Mouse (Mus musculus) heart, adult 8-10 months (tissue): ENCODE measurements around the gene Amh. TPM values are rescaled to one million over a fixed set of nuclear protein-coding genes. Genes with fewer than 3 reads are reported as not detected.
A peak's percentile ranks its signal among the peaks of the same experiment; 100 is the strongest.
"Not testable (repeated sequence)": the region's sequence is repeated elsewhere in the genome, so short reads cannot be mapped to it uniquely, and the experiment has no call there.

Experiments
- DNase-seq: peaks from one replicate; pipeline ENCODE4 v3.0.0; 2022; ENCODE audit warnings: low spot score
- total RNA-seq, 4 experiments: library from RNA; stranded (reverse); gene quantifications; 2 replicates each; pipeline ENCODE4 v1.2.4; 2022

The Amh gene
- total RNA-seq, 4 experiments from 2014 or later: 0.14 to 0.50 (median 0.20) TPM

DNA sequence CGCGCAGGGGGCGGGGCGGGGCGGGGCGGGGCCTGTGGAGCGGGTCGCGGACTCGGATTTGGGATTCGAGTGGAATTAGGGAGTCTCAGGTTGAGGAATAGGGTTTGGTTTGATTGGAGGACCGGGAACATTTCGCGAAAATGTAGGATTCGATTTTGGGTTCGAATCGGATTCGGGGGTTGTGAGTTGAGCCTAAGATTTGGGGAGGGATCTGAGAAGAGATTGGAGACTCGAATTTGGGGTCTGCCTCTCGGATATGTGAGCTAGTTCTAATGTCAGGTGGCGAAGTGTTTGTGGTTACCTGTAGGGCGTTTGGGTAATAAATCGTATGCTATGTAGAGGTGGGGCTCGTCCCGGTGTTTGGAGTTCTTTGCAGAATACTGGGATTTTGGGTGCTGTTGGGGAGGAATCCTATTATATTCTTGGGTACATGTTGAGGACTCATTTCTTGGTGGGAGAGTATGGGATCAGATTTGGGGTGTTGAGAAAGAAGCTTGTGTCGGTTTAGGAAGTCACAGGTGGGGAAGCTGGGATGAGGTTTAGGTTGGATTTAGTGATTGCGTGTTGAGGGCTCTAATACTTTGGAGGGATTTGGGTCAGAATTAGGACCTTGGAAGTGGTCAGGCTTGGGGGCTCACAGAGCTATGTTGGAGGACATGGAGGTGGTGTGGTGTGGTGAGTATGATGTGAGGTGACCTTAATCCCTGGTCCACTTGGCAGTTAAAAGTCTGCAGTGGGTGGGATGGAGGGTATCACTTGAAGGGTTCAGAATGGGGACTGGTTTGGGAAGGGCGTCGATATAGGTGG lies 22.2 kb downstream of the Amh start:
- no peak for DNase-seq

DNA sequence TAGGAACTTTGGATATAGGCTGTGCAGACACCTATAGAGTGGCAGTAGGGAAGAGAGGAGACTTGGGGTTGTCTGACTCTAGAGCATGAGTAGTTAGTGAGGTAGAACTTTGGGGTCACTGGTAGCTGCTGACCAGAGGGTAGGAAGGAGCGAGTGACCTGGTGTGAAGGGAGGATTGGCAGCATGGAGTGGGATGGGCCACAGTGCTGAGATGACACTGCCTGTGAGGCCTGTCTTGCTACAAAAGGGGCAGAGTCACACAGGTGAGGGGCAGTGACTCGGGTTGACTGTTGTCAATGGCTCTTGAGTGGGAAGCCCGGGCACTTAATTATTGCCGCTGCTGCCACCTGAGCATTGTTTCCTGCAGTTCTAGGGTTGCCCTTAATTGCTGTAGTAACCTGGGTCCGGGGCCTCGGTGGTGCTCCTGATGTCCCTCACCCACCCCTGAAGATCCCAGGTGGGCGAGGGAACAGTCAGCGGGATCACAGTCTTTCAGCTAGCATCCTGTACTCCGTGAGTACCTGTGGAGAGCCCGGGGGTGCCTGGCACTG lies 22.9 kb downstream of the Amh start:
- DNase-seq: no peak

DNA sequence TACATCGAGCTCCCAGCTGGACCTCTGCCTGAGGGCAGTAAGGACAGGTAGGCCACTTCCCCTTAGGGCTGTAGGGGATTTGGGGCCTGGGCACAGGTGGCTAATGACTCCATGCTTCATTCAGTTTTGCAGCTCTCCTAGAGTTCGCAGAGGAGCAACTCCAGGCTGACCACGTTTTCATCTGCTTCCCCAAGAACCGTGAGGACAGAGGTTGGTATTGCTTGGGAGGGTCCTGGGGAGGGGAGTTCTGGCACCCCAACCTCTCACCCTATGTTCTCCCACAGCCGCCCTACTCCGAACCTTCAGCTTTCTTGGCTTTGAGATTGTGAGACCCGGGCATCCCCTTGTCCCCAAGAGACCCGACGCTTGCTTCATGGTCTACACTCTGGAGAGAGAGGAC lies 23.5 kb downstream of the Amh start:
- not testable (repeated sequence) for DNase-seq

DNA sequence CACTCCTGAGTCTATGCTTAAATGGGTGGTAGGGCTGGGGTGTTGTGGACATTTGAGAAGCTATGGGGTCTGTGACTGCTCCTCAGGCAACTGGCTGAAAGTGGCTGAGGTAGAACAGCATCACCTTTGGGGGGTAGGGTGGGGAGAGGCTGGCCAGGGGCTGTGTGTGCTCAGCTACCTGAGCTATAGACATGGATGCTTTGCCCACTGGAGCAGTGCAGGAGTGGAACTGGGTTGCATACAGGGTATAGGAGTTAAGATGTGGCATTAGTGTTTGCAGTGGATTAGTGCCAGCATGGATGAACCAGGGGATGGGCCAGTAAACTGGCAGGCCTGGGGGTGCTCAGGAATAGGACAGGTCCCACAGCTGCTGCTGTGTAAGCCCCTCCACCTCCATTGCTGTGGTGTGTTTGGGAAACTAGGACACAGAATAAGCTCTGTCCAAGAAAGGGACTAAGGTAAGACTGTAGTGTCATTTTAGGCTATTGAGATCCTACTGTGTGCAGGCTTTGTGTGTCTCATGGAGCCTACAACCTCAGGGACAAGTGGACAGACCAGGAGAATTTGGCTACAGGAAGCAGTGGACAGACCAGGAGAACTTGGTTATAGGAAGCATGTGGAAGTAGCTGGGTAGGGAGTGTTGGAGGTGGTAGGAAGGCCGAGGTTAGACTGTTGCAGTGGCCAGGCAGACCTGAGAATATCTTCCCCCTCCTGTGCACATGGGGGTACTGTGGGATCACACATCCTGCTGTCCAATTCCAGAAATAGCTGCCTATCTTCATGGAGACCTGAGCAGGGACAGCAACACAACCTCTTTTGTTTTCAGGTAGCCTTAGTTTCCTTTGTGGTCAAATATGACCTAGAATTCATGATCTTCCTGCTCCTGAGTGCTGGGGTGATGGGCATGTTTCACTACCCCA lies 24.6 kb downstream of the Amh start:
- DNase-seq: no peak

DNA sequence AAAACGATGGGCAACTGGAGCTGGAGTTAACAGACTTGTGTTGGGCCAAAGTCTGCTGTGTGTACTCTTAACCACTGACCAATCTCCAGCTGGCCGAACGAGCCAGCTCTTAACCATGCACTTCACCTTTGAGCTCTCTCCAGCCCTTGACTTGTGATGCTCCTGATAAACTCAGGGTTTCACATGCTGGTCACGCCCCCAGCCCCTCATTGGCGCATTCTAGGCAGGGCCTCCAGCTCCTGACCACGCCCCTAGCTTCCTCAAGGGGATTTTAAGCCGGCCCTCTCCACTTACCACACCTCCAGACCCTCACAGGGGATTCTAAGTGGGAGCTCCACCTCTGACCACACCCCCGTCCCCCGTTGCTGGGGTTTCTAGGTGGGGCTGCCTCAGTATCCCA lies 26.1 kb downstream of the Amh start:
- no peak for DNase-seq

DNA sequence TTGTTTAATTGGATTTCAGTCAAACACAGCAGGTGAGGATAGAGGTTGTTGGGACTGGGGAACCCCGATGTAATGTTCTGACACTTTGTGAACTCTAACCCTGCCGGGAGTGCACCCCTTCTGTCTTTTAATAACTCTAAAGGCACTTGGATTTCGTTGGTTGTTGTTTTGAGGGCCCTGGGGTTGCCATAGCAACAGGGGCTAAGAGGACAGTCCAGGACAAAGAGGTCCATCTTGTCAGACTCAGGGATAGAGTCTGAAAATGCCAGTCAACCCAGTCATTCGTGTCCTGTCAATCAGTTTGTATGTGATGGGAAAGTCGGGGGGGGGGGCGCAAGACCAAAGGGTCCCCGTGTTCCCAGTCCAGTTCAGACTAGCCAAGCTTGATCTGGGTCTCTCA lies 27.8 kb downstream of the Amh start:
- DNase-seq: no peak

DNA sequence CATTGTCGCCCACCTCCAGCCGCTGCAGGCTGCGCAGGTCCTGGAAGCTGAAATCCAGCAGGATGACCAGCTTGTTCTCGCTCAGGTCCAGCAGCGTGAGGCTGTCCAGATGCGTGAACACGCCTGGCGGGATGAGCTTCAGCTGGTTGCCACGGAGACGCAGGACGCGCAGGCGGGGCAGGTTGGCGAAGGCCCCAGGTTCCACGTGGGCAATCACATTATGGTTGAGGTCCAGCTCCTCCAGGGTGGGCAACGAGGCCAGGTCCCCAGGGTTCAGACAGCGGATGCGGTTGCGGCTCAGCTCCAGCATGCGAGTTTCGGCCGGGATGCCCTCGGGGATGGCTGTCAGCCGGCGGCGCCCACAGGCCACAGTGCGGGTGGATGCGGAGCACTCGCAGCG lies 30.6 kb downstream of the Amh start:
- DNase-seq: no peak

DNA sequence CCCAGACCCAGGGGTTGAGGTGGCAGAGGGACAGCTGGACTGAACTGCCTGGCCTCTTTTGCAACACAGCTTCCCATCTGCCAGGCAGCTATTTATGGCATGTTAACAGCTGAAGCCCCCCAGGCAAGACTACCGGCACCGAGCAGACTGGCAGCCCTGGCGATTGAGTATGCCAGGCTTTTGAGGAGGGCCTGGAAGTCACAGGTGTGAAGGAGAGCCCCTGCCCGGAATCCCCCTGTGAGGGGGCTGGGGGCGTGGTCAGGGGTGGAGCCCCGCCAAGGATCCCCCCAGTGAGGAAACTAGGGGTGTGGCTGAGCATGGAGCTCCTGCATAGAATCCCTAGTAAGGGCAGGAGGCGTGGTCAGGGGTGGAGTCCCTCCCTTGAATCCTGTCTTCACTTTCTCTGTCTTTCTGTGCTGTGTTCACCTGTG lies 31.9 kb downstream of the Amh start:
- DNase-seq: no peak

DNA sequence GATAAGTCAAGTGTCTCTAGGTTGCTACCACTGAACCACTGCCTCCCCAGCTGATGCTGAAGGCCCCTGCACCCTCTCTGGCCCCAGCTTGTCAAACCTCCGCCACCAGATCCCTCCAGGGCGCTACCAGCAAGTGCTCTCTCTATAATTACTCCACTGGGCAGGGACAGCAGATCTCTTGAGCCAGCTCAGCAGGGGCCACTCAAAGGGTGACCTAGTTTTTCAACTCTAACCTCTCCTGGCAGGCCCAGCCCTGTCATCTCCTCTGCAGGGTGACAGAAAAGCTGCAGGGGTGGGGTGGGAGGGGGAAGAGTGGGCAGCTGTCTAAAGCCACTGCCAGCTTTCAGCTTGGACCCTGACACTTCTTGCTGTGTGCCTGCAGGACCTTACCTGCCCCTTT lies 32.8 kb downstream of the Amh start:
- DNase-seq: peak; percentile 56

DNA sequence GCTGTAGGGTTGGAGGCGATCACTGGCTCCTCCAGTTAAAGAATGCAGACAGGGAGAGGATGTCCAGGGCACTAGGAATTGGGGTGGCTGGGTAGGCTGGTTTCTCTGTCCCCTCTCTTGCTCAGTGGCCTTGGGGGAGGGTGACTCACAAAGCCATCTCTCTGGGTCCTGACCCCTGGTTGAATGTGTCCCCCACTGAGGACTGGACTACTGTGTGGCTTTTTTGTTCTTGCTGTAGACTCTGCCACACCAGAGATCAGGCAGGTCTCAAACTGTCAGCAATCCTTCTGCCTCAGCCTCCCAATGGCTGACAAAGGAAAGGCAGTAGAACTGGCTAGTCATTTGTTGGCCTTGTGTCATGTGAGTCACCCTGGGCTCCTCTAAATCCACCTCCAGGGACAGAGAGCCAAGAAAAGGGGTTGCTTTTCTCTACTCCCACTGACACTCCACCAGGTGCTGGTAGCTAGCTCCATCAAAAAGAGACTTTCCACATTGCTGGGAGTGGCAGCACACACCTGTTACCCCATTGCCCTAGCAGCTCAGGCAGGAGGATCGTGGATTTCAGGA lies 33.4 kb downstream of the Amh start:
- no peak for DNase-seq

DNA sequence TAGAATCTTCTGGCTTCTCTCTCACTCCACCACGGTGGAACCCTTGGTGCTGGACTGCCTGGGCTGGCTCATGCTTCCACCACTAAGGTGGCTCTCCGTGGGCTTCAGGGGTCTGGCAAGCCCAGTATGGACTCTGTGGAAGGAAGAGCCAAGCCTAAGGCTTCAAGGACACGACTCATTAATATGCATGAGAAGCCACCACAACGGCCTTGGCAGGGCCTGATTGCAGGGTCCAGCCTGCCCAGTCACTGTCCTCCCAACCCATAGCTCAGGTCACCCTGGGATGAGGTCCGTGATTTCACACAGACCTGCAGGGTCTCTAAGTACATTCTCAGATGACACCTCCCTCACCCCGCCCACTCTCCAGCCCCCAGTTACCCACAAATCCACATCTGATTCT lies 34.8 kb downstream of the Amh start:
- no peak for DNase-seq

DNA sequence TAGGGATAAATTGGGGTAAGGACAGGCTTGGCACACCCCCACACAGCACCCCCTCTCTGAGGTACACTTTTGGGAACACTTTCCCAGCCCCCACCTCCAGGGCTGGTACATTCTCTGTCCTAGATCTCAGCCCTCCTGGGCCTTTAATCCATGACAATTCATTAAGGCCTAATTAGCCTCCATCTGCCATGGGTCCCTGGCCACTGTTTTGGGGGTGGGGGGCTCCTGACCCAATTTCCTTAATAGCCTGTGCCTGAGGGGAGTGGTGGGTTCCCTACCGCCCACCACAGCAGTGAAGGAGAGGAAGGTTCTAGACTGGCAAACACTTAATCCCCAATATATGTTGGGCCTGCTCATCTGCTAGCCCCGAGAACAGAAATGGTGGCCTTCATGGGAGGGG lies 36.6 kb downstream of the Amh start:
- no peak for DNase-seq

DNA sequence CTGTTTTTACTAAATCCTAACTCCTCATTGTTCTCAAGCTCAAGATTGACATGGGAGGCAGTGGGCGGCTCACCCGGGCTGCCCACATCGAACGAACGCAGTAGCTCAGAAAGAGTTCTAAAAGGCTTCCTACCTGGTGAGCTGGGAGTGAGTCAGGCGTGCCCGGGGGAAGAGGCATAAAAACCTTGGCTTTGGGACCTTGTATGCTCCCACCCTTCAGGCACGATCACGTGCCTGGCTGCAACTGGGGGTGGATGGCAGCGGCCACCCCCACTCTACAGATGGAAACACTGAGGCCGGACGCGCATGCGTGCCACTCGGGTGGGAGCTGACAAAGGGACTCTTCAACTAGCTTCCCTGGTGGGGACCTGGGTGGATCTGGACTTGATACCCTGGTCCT lies 37.3 kb downstream of the Amh start:
- DNase-seq: no peak

DNA sequence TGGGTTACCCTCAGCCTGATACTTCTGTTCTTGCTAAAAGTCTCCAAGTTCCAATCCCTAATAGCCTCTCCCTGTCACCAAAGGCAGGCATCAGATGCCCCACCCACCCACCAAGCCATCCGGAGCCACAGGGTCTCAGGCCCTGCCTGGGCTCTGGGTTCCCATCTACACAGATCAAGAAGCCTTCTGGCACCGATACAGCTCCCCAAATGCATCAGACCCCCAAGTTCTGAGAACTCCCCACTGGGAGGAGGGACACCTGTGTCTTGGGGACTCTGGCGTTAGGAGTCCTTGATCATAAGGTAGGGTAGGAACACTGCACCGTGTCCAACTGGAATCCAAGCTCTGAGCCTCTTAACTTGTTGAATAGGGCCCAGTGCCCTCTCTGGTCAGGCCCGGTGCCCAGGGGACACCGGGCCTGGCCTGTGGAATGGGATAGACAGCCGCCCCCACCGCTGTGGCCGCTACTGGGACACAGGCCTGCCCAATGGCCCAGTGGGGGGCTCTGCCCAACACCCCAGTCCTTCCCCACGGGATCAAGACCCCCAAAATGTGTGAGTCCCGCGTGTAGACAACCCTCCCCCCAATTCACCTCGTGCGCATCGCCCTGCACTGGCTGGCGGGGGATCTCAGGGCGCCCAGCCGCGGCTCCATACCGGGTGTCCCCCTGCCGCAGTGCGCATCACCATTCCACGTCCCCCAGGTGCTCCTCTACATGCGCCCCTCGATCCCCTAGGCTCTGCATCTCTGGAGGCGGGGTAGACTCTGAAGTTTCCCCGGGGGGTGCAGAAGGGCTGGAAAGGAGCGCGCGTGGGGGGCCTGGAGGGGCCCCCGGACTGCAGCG lies 38.3 kb downstream of the Amh start:
- DNase-seq: no peak

DNA sequence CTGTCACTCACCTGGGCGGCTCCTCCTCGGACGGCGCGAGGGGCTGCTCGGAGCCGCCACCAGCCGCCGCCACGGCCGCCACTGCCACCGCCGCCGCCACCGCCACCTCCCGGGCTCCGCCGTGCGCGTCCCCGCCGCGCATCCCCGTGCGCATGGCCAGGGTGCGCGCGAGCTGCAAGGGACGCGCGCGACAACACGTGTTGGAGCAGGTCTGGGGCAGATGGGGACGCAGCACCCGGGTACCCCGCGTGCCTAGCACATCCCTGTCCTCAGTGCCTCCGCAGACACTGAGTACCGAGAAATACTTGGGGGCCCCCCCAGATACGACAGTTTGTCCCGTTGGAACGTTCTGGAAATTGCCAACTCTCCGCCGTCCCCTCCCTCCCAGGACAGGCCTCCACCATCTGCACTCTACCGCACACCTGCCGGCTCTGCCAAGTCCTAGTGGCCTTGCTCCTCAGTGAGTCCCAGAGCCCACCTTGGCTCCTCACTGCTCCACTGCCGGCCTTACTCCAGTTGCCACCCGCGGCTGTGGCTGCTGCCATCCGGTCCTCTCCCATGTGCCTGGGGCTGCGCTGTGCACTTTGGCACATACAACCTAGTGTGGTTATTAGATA lies 39.0 kb downstream of the Amh start, which contains the start of gene Lingo3:
TSS of gene Lingo3 (minus strand) at position 109 of the 617 bp plus-strand sequence.
- no peak for DNase-seq

DNA sequence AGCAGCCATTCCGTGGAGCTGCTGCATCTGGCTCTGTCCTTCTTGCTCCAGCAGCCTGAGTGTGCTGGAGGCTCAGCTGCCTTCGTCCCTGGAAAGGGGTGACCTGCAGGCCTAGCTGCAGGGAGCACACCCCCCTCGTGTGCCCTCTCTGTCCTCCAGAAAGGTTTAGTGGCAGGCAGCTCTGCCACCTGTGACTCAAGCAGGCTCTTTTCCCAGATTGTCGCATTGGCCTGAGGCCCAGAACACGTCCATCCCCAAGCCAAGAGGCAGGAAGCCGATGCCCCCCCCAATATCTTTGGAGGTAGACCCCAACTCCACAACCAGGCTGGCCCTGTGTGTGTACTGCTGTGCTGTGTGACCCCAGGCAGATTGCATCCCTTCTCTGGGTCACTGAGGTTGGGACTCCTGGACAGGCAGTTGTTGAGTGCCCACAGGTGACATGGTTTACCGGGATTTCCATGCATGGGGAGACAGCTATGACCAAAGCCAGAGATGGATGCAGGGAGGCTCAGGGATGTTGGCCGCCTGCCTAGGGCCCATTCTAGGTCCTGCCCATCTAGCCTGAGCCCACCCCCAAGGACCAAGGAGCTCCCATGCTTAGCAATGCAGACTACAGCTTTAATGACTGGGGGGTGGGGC lies 40.1 kb downstream of the Amh start:
- no peak for DNase-seq

DNA sequence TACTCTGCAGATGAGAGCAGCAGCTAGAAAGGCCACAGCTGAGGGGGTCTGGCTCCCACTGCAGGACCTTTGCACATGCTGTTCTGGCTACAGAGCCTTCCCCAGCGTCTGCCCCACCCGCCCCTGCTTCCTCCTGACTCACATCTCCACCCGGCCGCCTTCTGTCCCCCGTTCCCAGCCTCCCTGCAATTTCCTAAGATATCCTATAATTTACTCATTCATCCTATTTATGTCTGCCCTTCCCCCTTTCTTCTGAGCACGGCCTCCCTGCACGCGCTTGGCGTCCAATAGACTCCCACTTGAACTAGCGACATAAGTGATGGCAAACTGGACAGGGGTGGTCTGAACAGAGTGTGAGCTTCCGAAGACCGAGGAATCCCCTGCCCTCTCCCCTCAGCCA lies 40.7 kb downstream of the Amh start:
- DNase-seq: no peak

DNA sequence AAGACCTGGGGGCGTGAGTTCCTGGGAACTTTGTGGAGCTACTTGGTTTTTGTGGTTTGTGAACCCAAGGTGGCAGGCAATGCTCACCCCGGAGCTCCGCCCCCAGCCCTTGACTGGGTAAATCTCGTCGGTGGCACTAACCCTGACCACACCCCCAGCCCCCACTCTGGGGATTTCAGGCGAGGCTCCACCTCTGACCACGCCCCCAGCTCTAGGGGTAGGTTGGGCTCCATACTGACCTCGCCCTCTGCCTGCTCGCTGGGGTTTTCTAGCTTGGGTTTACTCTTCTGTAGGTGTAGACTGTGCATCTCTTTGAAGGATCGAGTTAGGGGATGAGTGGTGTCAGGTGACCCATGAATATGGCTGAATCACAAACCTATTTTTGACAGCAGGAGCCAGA lies 43.5 kb downstream of the Amh start:
- no peak for DNase-seq

DNA sequence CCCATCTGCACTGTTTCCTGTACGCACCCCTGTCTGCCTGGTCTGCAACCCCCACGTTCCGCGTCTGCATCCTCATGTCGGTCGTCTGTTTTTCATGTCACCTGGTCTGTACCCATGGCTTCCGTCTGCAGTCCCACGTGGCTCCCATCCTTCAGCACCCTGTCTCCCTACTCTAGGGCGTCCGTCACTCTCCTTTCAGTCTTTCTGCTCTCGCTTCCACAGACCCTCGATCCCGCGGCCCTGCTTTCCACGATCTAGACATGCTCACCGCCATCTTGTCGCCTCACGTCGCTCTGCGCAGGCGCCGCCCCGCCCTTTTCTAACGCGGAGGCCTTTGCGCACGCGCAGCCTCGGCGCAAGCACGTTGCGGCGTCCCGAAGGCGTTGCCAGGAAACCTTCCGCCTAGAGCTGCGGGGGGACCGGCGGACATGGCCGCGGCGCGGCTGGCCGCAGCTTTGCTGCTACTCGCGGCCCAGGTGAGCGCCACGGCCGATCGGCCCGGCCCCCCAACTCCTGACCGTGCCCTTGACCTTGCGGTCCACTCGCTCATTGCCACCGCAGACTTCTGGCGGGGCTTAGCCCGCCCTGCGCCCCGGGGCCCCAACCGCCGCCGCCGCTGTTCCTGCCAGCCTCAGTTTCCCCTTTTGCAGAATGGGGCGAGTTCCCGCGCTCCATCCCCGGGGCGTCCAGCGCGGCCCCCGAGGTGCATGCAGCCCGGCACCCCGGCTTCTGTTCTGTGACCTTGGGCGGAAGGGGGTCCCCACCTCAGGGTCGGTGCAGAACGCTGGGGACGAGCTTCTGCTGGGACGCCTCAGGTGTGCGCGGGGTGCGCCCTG lies 50.1 kb downstream of the Amh start, which contains the start of the genes Lsm7 and Sppl2b:
TSS of gene Lsm7 (minus strand) at position 297 of the 836 bp plus-strand sequence.
TSS of gene Sppl2b (plus strand) at position 363 of the 836 bp plus-strand sequence.
- peak; percentile 96 for DNase-seq
